Mouse (Mus musculus) mouse embryonic stem cell (cell line): Measurements from ENCODE around the gene Ran.

Source experiments
- in situ Hi-C, 2 experiments: fragments of 300-500 bp; cut with MboI; formaldehyde crosslinking; loops; 1 replicate in 1 of 2; 3 replicates in 1 of 2; pipeline ENCODE4 v1.14.3; 2019 to 2020; ENCODE audit warnings: low sequenced_read_pairs in 2 of 2, low pct_unique_long_range_greater_than_20kb in 1 of 2, mixed read lengths in 1 of 2; ENCODE audit not compliant: unreplicated experiment in 1 of 2

The Ran gene

GRCm38 (mm10) chr5:129052636-129053355 is 32.9 kb downstream of the Ran start:
- in situ Hi-C loops: loop anchor here (10.0 to 25.0 kb wide), 2 partner anchors 282 to 285 kb away; no protein-coding TSS in a partner anchor

GRCm38 (mm10) chr5:129054675-129055284 is 34.9 kb downstream of the Ran start:
- in situ Hi-C loops: loop anchor here (5.0 to 25.0 kb wide), 3 partner anchors 280 to 538 kb away; no protein-coding TSS in a partner anchor

- in situ Hi-C loops: loop anchor here (5.0 to 25.0 kb wide), 3 partner anchors 276 to 533 kb away; no protein-coding TSS in a partner anchor
These were observed 39.2 kb downstream of the Ran start for GRCm38 (mm10) chr5:129059116-129059515.

- in situ Hi-C loops: loop anchor here (5.0 to 25.0 kb wide), 4 partner anchors 101 to 523 kb away; partner anchors contain the start of gene Mmp17 (in 1 of the 2)
These were observed 41.7 kb downstream of the Ran start for GRCm38 (mm10) chr5:129061579-129061978.

- in situ Hi-C loops: loop anchor here (5.0 to 25.0 kb wide), 4 partner anchors 99 to 522 kb away; partner anchors contain the start of gene Mmp17 (in 1 of the 2)
These were observed 43.3 kb downstream of the Ran start for GRCm38 (mm10) chr5:129063037-129063791.

- in situ Hi-C loops: loop anchor here (5.0 to 25.0 kb wide), 4 partner anchors 99 to 521 kb away; partner anchors contain the start of gene Mmp17 (in 1 of the 2)
These were observed 43.9 kb downstream of the Ran start for GRCm38 (mm10) chr5:129063792-129064087.

GRCm38 (mm10) chr5:129064186-129064585 is 44.3 kb downstream of the Ran start:
- in situ Hi-C loops: loop anchor here (5.0 to 25.0 kb wide), 4 partner anchors 98 to 521 kb away; partner anchors contain the start of gene Mmp17 (in 1 of the 2)

GRCm38 (mm10) chr5:129065301-129065700 is 45.4 kb downstream of the Ran start:
- in situ Hi-C loops: loop anchor here in 1 of 2 experiments (10.0 to 25.0 kb wide), 3 partner anchors 160 to 520 kb away; partner anchors contain the start of gene Mmp17

GRCm38 (mm10) chr5:129065946-129066345 is 46.1 kb downstream of the Ran start:
- in situ Hi-C loops: loop anchor here in 1 of 2 experiments (10.0 to 25.0 kb wide), 3 partner anchors 159 to 519 kb away; partner anchors contain the start of gene Mmp17

GRCm38 (mm10) chr5:129066541-129067230 is 46.8 kb downstream of the Ran start:
- in situ Hi-C loops: loop anchor here in 1 of 2 experiments (10.0 to 25.0 kb wide), 3 partner anchors 158 to 518 kb away; partner anchors contain the start of gene Mmp17

GRCm38 (mm10) chr5:129067231-129067834 is 47.5 kb downstream of the Ran start:
- in situ Hi-C loops: loop anchor here in 1 of 2 experiments (10.0 to 25.0 kb wide), 3 partner anchors 157 to 517 kb away; partner anchors contain the start of gene Mmp17

- in situ Hi-C loops: loop anchor here in 1 of 2 experiments (10.0 to 25.0 kb wide), 2 partner anchors 53 to 265 kb away; no protein-coding TSS in a partner anchor
These were observed 52.0 kb downstream of the Ran start for GRCm38 (mm10) chr5:129071761-129072280.

- in situ Hi-C loops: loop anchor here in 1 of 2 experiments (10.0 to 25.0 kb wide), 2 partner anchors 51 to 264 kb away; no protein-coding TSS in a partner anchor
These were observed 53.5 kb downstream of the Ran start for GRCm38 (mm10) chr5:129073404-129073803.
